Mouse (Mus musculus) macrophage (primary cell): Measurements from ENCODE around the gene Zswim7. TPM values are rescaled to one million over a fixed set of nuclear protein-coding genes. Genes with fewer than 3 reads are reported as not detected.
A peak's percentile ranks its signal among the peaks of the same experiment; 100 is the strongest.
"Not testable (repeated sequence)": the region's sequence is repeated elsewhere in the genome, so short reads cannot be mapped to it uniquely, and the experiment has no call there.

Experiments used
- H3K27ac ChIP-seq: fragments of 350-480 bp; formaldehyde crosslinking; 2 replicates; pipeline ENCODE4 v1.9.0; 2021
- H3K36me3 ChIP-seq: fragments of 350-480 bp; formaldehyde crosslinking; 2 replicates; pipeline ENCODE4 v1.9.0; 2021; ENCODE audit errors: inconsistent target
- H3K4me3 ChIP-seq: fragments of 350-480 bp; formaldehyde crosslinking; 2 replicates; pipeline ENCODE4 v1.9.0; 2021; ENCODE audit errors: inconsistent target
- H3K79me2 ChIP-seq: fragments of 350-480 bp; formaldehyde crosslinking; 2 replicates; pipeline ENCODE4 v1.9.0; 2021; ENCODE audit errors: inconsistent target
- WGBS: methylation state at CpG from one replicate; pipeline ENCODE4 v1.1.7; 2026; ENCODE audit warnings: inconsistent platforms; ENCODE audit not compliant: missing documents; 5-methylcytosine and 5-hydroxymethylcytosine counted together
- polyA plus RNA-seq: library from polyadenylated mRNA; stranded (reverse); fragments of 250-400 nt; gene quantifications from 3 replicates; pipeline ENCODE4 v1.2.4, GENCODE M21; 2018; ENCODE audit warnings: inconsistent platforms
- total RNA-seq, 78 experiments: library from RNA; depleted of rRNA; stranded (reverse); fragments of 250-400 nt; gene quantifications; 1 replicate in 9 of 78; 2 replicates in 24 of 78; 3 replicates in 43 of 78; 4 replicates in 2 of 78; pipeline ENCODE4 v1.2.4; 2018; ENCODE audit warnings: inconsistent platforms in 56 of 78

The Zswim7 gene
- total RNA-seq (2018; cell fraction: chromatin; rRNA removed), result 1 to 10 TPM; 1.5 to 7.4 (median 4.7) TPM
- 10 to 100 TPM in 4 of 26 experiments, 1 to 10 TPM in 22; 4.1 to 11.2 (median 8.2) TPM for total RNA-seq (2018; cell fraction: cytosol; rRNA removed)
- 10 to 100 TPM in 3 of 26 experiments, 1 to 10 TPM in 23; 2.6 to 11.1 (median 5.0) TPM for total RNA-seq (2018; cell fraction: nucleus; rRNA removed)
- polyA plus RNA-seq, result 4.2 to 12.8 TPM (median 8.2 TPM) in 3 replicates

DNA sequence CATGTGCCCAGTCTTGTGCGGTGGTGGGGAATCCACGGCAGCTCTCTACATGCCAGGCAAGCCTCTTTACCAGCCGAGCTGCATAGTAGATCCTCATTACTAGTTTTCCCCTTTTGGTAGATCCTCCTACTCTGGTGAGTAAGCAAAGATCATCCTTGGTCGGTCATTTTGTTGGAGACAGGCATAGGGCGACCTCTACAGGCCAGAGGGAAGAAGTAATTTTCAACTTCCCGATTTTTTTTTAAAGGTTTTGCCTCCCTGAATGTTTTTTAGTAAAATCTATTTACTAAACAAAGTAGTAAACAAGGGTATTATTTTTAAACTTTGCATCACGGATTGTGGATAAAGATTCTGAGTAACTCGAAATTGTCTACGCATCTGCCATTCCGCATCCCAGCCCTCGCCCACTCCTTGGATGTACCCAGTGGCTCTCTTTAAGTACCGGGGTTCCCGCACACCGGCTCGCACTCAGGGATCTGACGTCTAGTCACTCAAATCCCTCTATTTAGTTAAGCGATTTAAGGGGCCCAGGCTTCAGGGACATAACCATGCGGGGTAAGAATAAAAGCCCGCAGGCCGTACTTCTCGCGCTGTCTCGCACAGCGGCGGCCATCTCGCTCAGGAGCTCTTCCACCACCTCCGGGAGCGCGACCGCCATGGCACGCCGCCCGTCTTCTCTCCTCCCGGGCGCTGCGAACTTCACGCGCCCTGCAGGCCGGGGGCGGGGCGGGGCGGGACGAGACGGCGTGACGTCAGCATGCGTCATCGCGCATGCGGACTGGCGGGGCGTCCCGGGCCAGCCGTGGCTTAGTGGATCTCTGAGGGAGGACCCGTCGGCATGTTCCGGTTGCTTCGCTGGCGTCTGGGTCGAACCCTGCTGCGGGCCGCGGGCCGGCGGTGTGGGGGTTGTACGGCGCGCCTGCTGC lies at the start of gene Zswim7, which contains the start of gene Ttc19:
Gene Zswim7 (minus strand): TSS at position 701 of the 926 bp plus-strand sequence.
Gene Ttc19 (plus strand): TSS at position 799 of the 926 bp plus-strand sequence.
- peak within 1 kb of the TSS; percentile 65 for H3K27ac ChIP-seq
- no peaks in the 10 kb centered on the region for H3K79me2 ChIP-seq
- WGBS, result under 1% methylated on average over 66 of the region's 68 CpGs
- no peaks in the 10 kb centered on the region for H3K36me3 ChIP-seq
- peak within 1 kb of the TSS; percentile 57 for H3K4me3 ChIP-seq

- H3K27ac ChIP-seq, result no peak overlapping the region
- no peaks in the 10 kb centered on the region for H3K79me2 ChIP-seq
- 100% methylated on average over 3 of the region's 3 CpGs for WGBS
- H3K4me3 ChIP-seq, result no peak overlapping the region
- peaks cover 91% of the 10 kb centered on the region for H3K36me3 ChIP-seq
Observed at GRCm38 (mm10) chr11:62323659-62324058, 42.5 kb upstream of the Zswim7 start.

- Histone ChIP-seq H3K36me3 (peaks cover 89% of the 10 kb centered on the region), H3K79me2 (no peaks in the 10 kb centered on the region), H3K27ac (no peak overlapping the region), H3K4me3 (no peak overlapping the region)
- 92% methylated on average over 3 of the region's 3 CpGs for WGBS
Observed at GRCm38 (mm10) chr11:62320097-62320496, 38.9 kb upstream of the Zswim7 start.

DNA sequence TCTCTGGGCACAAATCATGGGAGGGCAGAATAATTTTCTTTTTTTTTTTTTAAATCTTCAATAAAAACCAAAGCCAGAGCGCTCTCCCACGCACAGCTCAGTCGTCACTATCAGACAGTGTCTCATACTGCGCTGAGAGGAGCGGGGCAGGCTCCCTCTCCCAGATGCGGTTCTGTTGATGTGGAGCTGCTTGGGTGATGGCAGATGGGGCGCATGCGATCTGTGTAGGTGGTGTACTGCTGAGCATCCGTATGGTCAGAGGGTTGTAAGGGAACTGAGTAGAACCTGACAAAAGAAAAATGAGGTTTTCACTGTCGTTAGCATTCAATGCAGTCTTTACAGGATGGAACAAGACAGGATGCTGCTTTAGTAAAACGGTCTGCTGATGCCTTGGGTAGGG lies 36.6 kb upstream of the Zswim7 start:
- H3K36me3 ChIP-seq, result peaks cover 88% of the 10 kb centered on the region
- no peaks in the 10 kb centered on the region for H3K79me2 ChIP-seq
- 92% methylated on average over 11 of the region's 11 CpGs for whole genome bisulfite sequencing
- no peak overlapping the region for H3K4me3 ChIP-seq
- no peak overlapping the region for H3K27ac ChIP-seq

- H3K36me3 ChIP-seq, result peaks cover 70% of the 10 kb centered on the region
- H3K79me2 ChIP-seq, result no peaks in the 10 kb centered on the region
- no peak overlapping the region for H3K4me3 ChIP-seq
- WGBS, result 95% methylated on average over 5 of the region's 5 CpGs
- H3K27ac ChIP-seq, result no peak overlapping the region
Observed at GRCm38 (mm10) chr11:62314984-62315383, 33.8 kb upstream of the Zswim7 start.

DNA sequence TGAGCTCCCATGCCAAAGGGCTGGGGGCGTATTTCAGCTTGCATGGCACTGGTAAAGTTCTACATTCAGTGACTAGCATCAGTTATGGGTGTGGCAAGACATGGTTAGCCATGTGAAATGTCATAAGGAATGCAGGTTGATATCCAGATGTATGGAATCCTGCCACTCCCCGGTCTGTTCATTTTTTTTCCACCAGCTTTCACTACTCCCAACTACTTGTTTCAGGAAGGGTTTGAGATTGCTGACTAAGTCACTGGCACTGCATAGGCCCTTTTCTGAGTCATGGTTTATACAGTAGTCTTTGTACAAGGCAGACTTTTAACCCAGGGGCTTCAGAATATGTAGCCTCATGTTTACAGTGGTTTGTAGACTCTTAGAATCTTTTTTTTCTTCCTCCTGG lies 28.1 kb upstream of the Zswim7 start:
- Histone ChIP-seq H3K27ac (no peak overlapping the region), H3K36me3 (peaks cover 19% of the 10 kb centered on the region; the same call in 1 of the 2 replicates), H3K4me3 (no peak overlapping the region), H3K79me2 (no peaks in the 10 kb centered on the region)
- WGBS, result 95% methylated on average over 2 of the region's 2 CpGs

GRCm38 (mm10) chr11:62305866-62306265 lies 24.7 kb upstream of the Zswim7 start:
- WGBS, result 52% methylated on average over 2 of the region's 2 CpGs
- H3K27ac ChIP-seq, result no peak overlapping the region
- no peaks in the 10 kb centered on the region for H3K36me3 ChIP-seq
- H3K4me3 ChIP-seq, result no peak overlapping the region
- H3K79me2 ChIP-seq, result no peaks in the 10 kb centered on the region

GRCm38 (mm10) chr11:62298883-62299282 lies 17.7 kb upstream of the Zswim7 start:
- Histone ChIP-seq H3K36me3 (no peaks in the 10 kb centered on the region), H3K27ac (no peak overlapping the region), H3K4me3 (no peak overlapping the region), H3K79me2 (no peaks in the 10 kb centered on the region)
- WGBS, result 98% methylated on average over 6 of the region's 6 CpGs

- WGBS, result 92% methylated on average over 2 of the region's 2 CpGs
- H3K27ac ChIP-seq, result no peak overlapping the region
- no peaks in the 10 kb centered on the region for H3K79me2 ChIP-seq
- no peak overlapping the region for H3K4me3 ChIP-seq
- H3K36me3 ChIP-seq, result no peaks in the 10 kb centered on the region
Observed at GRCm38 (mm10) chr11:62294121-62294520, 12.9 kb upstream of the Zswim7 start.

GRCm38 (mm10) chr11:62287700-62288099 lies 6.5 kb upstream of the Zswim7 start:
- WGBS, result 100% methylated on average over 1 of the region's 1 CpGs
- H3K79me2 ChIP-seq, result no peaks in the 10 kb centered on the region
- H3K4me3 ChIP-seq, result no peak overlapping the region
- no peaks in the 10 kb centered on the region for H3K36me3 ChIP-seq
- H3K27ac ChIP-seq, result no peak overlapping the region

- Histone ChIP-seq H3K36me3 (no peaks in the 10 kb centered on the region), H3K79me2 (no peaks in the 10 kb centered on the region), H3K4me3 (no peak overlapping the region), H3K27ac (no peak overlapping the region)
- 62% methylated on average over 8 of the region's 8 CpGs for WGBS
Observed at GRCm38 (mm10) chr11:62285020-62285419, 3.8 kb upstream of the Zswim7 start.

DNA sequence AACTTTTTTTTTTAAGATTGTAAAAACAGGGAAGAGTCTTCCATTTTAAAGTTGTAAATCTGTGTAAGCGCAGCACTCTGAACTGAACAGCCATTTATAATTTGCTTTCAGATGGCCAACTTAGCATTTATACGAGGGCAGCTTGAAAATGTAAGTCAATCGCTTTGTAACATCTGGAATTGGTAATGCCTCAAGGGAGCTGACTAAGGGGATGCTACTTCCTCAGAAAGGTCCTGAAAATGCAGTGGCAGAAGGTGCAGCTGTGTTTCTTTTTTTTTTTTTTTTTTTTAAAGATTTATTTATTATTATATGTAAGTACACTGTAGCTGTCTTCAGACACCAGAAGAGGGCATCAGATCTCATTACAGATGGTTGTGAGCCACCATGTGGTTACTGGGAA lies 2.8 kb upstream of the Zswim7 start:
- H3K79me2 ChIP-seq, H3K36me3 ChIP-seq, H3K27ac ChIP-seq, H3K4me3 ChIP-seq: not testable (repeated sequence)
- 84% methylated on average over 3 of the region's 3 CpGs for WGBS

- no peaks in the 10 kb centered on the region for H3K36me3 ChIP-seq
- under 1% methylated on average over 47 of the region's 57 CpGs for WGBS
- H3K4me3 ChIP-seq, result peak overlapping the region; percentile 34
- no peak overlapping the region for H3K27ac ChIP-seq
- H3K79me2 ChIP-seq, result no peaks in the 10 kb centered on the region
Observed at GRCm38 (mm10) chr11:62281601-62281997, 424 bp upstream of the Zswim7 start.

DNA sequence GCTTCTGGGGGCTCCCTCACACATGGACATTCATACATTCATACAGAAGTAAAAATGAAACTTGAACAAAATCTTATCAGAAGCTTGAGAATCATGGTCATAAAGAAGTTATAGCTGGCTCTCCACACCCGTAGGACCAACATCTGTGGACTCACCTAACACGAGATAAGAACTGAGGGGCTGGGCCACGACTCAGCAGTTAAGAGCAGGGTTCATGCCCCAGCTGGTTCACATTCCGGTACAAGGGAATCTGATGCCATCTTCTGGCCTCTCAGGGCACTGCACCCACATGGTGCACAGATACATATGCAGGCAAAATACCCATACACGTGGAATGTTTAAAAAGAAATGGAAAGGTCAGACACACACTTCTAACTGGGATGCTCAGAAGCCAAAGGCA lies 3.1 kb downstream of the Zswim7 start:
- no peaks in the 10 kb centered on the region for H3K79me2 ChIP-seq
- 30% methylated on average over 5 of the region's 5 CpGs for WGBS
- no peak overlapping the region for H3K4me3 ChIP-seq
- no peaks in the 10 kb centered on the region for H3K36me3 ChIP-seq
- no peak overlapping the region for H3K27ac ChIP-seq

- Histone ChIP-seq H3K36me3 (no peaks in the 10 kb centered on the region), H3K27ac (no peak overlapping the region), H3K4me3 (no peak overlapping the region), H3K79me2 (no peaks in the 10 kb centered on the region)
- 95% methylated on average over 8 of the region's 8 CpGs for WGBS
Observed at GRCm38 (mm10) chr11:62277086-62277485, 4.1 kb downstream of the Zswim7 start.
